Mouse (Mus musculus): ENCODE data around the gene Olfr122. TPM values are rescaled to one million over a fixed set of nuclear protein-coding genes. Genes with fewer than 3 reads are reported as not detected.

Olfr122 gene
- polyA plus RNA-seq (2014; fragmentation: Nextera tagmentation; extraction: Ambion mirVana), result not detected in 2 replicates

GRCm38 (mm10) chr17:37768307-37768706 is at the start of gene Olfr122:
Olfr122 (plus strand) TSS chr17:37768607.
- Histone ChIP-seq H3K4me3 (replicated peaks; ENCODE audit: low read length) (no peak within 1 kb of the TSS), H3K9me3 (ENCODE audit: control insufficient read depth, low read length) (no peaks in the 10 kb centered on the region), H3K36me3 (replicated peaks; ENCODE audit: control insufficient read depth, insufficient read depth) (no peaks in the 10 kb centered on the region), H3K27ac (no peak within 1 kb of the TSS), H3K9ac (no peak within 1 kb of the TSS), H3K4me1 (replicated peaks; ENCODE audit: control insufficient read depth, insufficient read depth, low read length) (no peaks in the 10 kb centered on the region), H3K27me3 (ENCODE audit: control insufficient read depth, insufficient read depth, low read length) (no peaks in the 10 kb centered on the region), H3K4me2 (replicated peaks) (no peak within 1 kb of the TSS)
- no peak for DNase-seq (ENCODE audit: low spot score)
- WGBS, result 88% methylated on average over 4 of the region's 4 CpGs
- no peak for ATAC-seq (ENCODE audit: low FRiP score)

GRCm38 (mm10) chr17:37721508-37721907 is 46.9 kb upstream of the Olfr122 start, which contains the start of gene Olfr120:
Olfr120 (plus strand) TSS chr17:37721808.
- H3K4me2 ChIP-seq (replicated peaks), result no peak within 1 kb of the TSS
- no peak within 1 kb of the TSS for H3K4me3 ChIP-seq (replicated peaks; ENCODE audit: low read length)
- no peaks in the 10 kb centered on the region for H3K9me3 ChIP-seq (ENCODE audit: control insufficient read depth, low read length)
- no peak within 1 kb of the TSS for H3K27ac ChIP-seq
- no peaks in the 10 kb centered on the region for H3K4me1 ChIP-seq (replicated peaks; ENCODE audit: control insufficient read depth, insufficient read depth, low read length)
- no peaks in the 10 kb centered on the region for H3K36me3 ChIP-seq (replicated peaks; ENCODE audit: control insufficient read depth, insufficient read depth)
- WGBS, result 74% methylated on average over 1 of the region's 1 CpGs
- H3K27me3 ChIP-seq (ENCODE audit: control insufficient read depth, insufficient read depth, low read length), result no peaks in the 10 kb centered on the region
- DNase-seq (ENCODE audit: low spot score), result no peak
- ATAC-seq (ENCODE audit: low FRiP score), result no peak
- H3K9ac ChIP-seq, result no peak within 1 kb of the TSS

DNA sequence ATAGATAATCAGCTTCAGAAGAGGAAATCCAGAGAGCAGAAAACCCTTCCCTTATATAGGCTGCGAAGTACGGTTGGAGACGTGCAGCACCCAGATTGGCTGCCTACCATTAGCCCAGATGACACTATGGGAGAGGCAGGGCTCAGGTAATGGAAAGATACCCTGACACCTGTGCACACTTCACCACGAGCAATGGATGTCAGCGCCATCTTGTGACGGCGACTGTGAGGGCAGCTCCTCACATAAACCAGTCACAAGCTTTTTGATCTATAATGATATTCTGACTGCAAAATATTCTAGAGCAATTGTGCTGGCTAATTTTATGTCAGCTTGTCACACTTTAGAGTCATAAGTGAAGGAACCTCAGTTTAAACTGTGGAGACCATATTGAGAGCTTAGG is 30.3 kb upstream of the Olfr122 start:
- no peak for ATAC-seq (ENCODE audit: low FRiP score)
- no peak overlapping the region for H3K27ac ChIP-seq

GRCm38 (mm10) chr17:37793229-37793628 is 24.8 kb downstream of the Olfr122 start, which contains the start of gene Olfr123:
Olfr123 (plus strand) TSS chr17:37793529.
- no peak within 1 kb of the TSS for H3K27ac ChIP-seq
- H3K9ac ChIP-seq, result no peak within 1 kb of the TSS
- no peaks in the 10 kb centered on the region for H3K9me3 ChIP-seq (ENCODE audit: control insufficient read depth, low read length)
- H3K4me3 ChIP-seq (replicated peaks; ENCODE audit: low read length), result no peak within 1 kb of the TSS
- ATAC-seq (ENCODE audit: low FRiP score) (no peak), DNase-seq (ENCODE audit: low spot score) (no peak)
- H3K27me3 ChIP-seq (ENCODE audit: control insufficient read depth, insufficient read depth, low read length), result no peaks in the 10 kb centered on the region
- H3K4me1 ChIP-seq (replicated peaks; ENCODE audit: control insufficient read depth, insufficient read depth, low read length), result no peaks in the 10 kb centered on the region
- 95% methylated on average over 2 of the region's 2 CpGs for WGBS
- H3K36me3 ChIP-seq (replicated peaks; ENCODE audit: control insufficient read depth, insufficient read depth), result no peaks in the 10 kb centered on the region
- no peak within 1 kb of the TSS for H3K4me2 ChIP-seq (replicated peaks)

More for the DNA sequence above, 30.3 kb upstream of the Olfr122 start:
- no peak overlapping the region for H3K4me3 ChIP-seq (replicated peaks; ENCODE audit: low read length)
- 48% methylated on average over 7 of the region's 7 CpGs for WGBS
- H3K9me3 ChIP-seq (ENCODE audit: control insufficient read depth, low read length), result no peaks in the 10 kb centered on the region
- H3K27me3 ChIP-seq (ENCODE audit: control insufficient read depth, insufficient read depth, low read length), result no peaks in the 10 kb centered on the region
- no peak overlapping the region for H3K4me2 ChIP-seq (replicated peaks)
- H3K36me3 ChIP-seq (replicated peaks; ENCODE audit: control insufficient read depth, insufficient read depth), result no peaks in the 10 kb centered on the region
- no peaks in the 10 kb centered on the region for H3K4me1 ChIP-seq (replicated peaks; ENCODE audit: control insufficient read depth, insufficient read depth, low read length)
- no peak for DNase-seq (ENCODE audit: low spot score)
- H3K9ac ChIP-seq, result no peak overlapping the region

- H3K4me2 ChIP-seq (replicated peaks), result no peak within 1 kb of the TSS
- ATAC-seq (ENCODE audit: low FRiP score) (no peak), DNase-seq (ENCODE audit: low spot score) (no peak)
- 89% methylated on average over 3 of the region's 3 CpGs for WGBS
- no peak within 1 kb of the TSS for H3K4me3 ChIP-seq (replicated peaks; ENCODE audit: low read length)
- no peaks in the 10 kb centered on the region for H3K9me3 ChIP-seq (ENCODE audit: control insufficient read depth, low read length)
- H3K4me1 ChIP-seq (replicated peaks; ENCODE audit: control insufficient read depth, insufficient read depth, low read length), result no peaks in the 10 kb centered on the region
- H3K27ac ChIP-seq, result no peak within 1 kb of the TSS
- no peaks in the 10 kb centered on the region for H3K27me3 ChIP-seq (ENCODE audit: control insufficient read depth, insufficient read depth, low read length)
- no peak within 1 kb of the TSS for H3K9ac ChIP-seq
- H3K36me3 ChIP-seq (replicated peaks; ENCODE audit: control insufficient read depth, insufficient read depth), result no peaks in the 10 kb centered on the region
Observed at GRCm38 (mm10) chr17:37799588-37799987, 31.2 kb downstream of the Olfr122 start, which contains the start of gene Olfr124. Olfr124 (plus strand) TSS chr17:37799888.

Other genes starting within 250 kb of the Olfr122 start
- gene Olfr112, start 199.2 kb upstream of the Olfr122 start, polyA plus RNA-seq (2014; fragmentation: Nextera tagmentation; extraction: Ambion mirVana), result not detected in 2 replicates
- not detected in 2 replicates for gene Olfr113, start 190.9 kb upstream of the Olfr122 start, polyA plus RNA-seq (2014; fragmentation: Nextera tagmentation; extraction: Ambion mirVana)
- gene Olfr114, start 175.9 kb upstream of the Olfr122 start, polyA plus RNA-seq (2014; fragmentation: Nextera tagmentation; extraction: Ambion mirVana), result not detected in 2 replicates
- not detected in 2 replicates for gene Olfr115, start 141.5 kb upstream of the Olfr122 start, polyA plus RNA-seq (2014; fragmentation: Nextera tagmentation; extraction: Ambion mirVana)
- gene Olfr116, start 141.4 kb upstream of the Olfr122 start, polyA plus RNA-seq (2014; fragmentation: Nextera tagmentation; extraction: Ambion mirVana), result not detected in 2 replicates
- not detected in 2 replicates for gene Olfr117, start 104.8 kb upstream of the Olfr122 start, polyA plus RNA-seq (2014; fragmentation: Nextera tagmentation; extraction: Ambion mirVana)
- gene Olfr118, start 101.6 kb upstream of the Olfr122 start, polyA plus RNA-seq (2014; fragmentation: Nextera tagmentation; extraction: Ambion mirVana), result not detected in 2 replicates
- not detected in 2 replicates for gene Olfr119, start 72.0 kb upstream of the Olfr122 start, polyA plus RNA-seq (2014; fragmentation: Nextera tagmentation; extraction: Ambion mirVana)
- not detected in 2 replicates for gene Olfr120, start 46.8 kb upstream of the Olfr122 start, polyA plus RNA-seq (2014; fragmentation: Nextera tagmentation; extraction: Ambion mirVana)
- gene Olfr121, start 19.8 kb upstream of the Olfr122 start, polyA plus RNA-seq (2014; fragmentation: Nextera tagmentation; extraction: Ambion mirVana), result not detected in 2 replicates
- gene Olfr123, start 24.9 kb downstream of the Olfr122 start, polyA plus RNA-seq (2014; fragmentation: Nextera tagmentation; extraction: Ambion mirVana), result not detected in 2 replicates
- gene Olfr124, start 31.3 kb downstream of the Olfr122 start, polyA plus RNA-seq (2014; fragmentation: Nextera tagmentation; extraction: Ambion mirVana), result not detected in 2 replicates
- gene Olfr125, start 64.3 kb downstream of the Olfr122 start, polyA plus RNA-seq (2014; fragmentation: Nextera tagmentation; extraction: Ambion mirVana), result not detected in 2 replicates
- not detected in 2 replicates for gene Olfr126, start 78.9 kb downstream of the Olfr122 start, polyA plus RNA-seq (2014; fragmentation: Nextera tagmentation; extraction: Ambion mirVana)
- gene Olfr127, start 131.8 kb downstream of the Olfr122 start, polyA plus RNA-seq (2014; fragmentation: Nextera tagmentation; extraction: Ambion mirVana), result not detected in 2 replicates
- gene Olfr128, start 151.9 kb downstream of the Olfr122 start, polyA plus RNA-seq (2014; fragmentation: Nextera tagmentation; extraction: Ambion mirVana), result not detected in 2 replicates
- not detected in 2 replicates for gene Olfr761, start 184.5 kb downstream of the Olfr122 start, polyA plus RNA-seq (2014; fragmentation: Nextera tagmentation; extraction: Ambion mirVana)

Measured in hindbrain, embryonic 14.5 days (tissue).